Mouse (Mus musculus): ENCODE data around the gene Gm10912. TPM values are rescaled to one million over a fixed set of nuclear protein-coding genes. Genes with fewer than 3 reads are reported as not detected.

Gm10912 gene
- polyA plus RNA-seq, 1 experiment, result not detected

GRCm38 (mm10) chr2:104114898-104115297 lies 49.3 kb downstream of the Gm10912 start:
- Histone ChIP-seq H3K4me3 (ENCODE audit: insufficient read depth, low read length) (no peak overlapping the region), H3K27ac (ENCODE audit: insufficient read depth, low read length) (no peak overlapping the region), H3K4me1 (ENCODE audit: control insufficient read depth, insufficient read depth, low read length) (no peaks in the 10 kb centered on the region; the same call in 1 of the 2 replicates)
- TF ChIP-seq CTCF (IDR thresholded peaks at IDR 0.05; ENCODE audit: borderline replicate concordance, insufficient read depth, low read length) (no peak), POLR2A (IDR thresholded peaks at IDR 0.05; ENCODE audit: low read depth, low read length) (no peak)

Other genes starting within 250 kb of the Gm10912 start
- gene Lmo2, start 107.8 kb upstream of the Gm10912 start, polyA plus RNA-seq (2011; ENCODE audit: insufficient read length, low read depth, missing spikeins), result 0.84 TPM in 1 of 2 replicates, not detected in the other
- gene Fbxo3, start 38.1 kb upstream of the Gm10912 start, polyA plus RNA-seq (2011; ENCODE audit: insufficient read length, low read depth, missing spikeins), result 39.9 and 43.5 TPM in 2 replicates
- not detected in 2 replicates for gene 4931422A03Rik, start 37.5 kb upstream of the Gm10912 start, polyA plus RNA-seq (2011; ENCODE audit: insufficient read length, low read depth, missing spikeins)
- not detected in 2 replicates for gene Gm10799, start 2.7 kb downstream of the Gm10912 start, polyA plus RNA-seq (2011; ENCODE audit: insufficient read length, low read depth, missing spikeins)
- 3.4 and 3.5 TPM in 2 replicates for gene Cd59b, start 4.0 kb downstream of the Gm10912 start, polyA plus RNA-seq (2011; ENCODE audit: insufficient read length, low read depth, missing spikeins)
- gene Cd59a, start 30.0 kb downstream of the Gm10912 start, polyA plus RNA-seq (2011; ENCODE audit: insufficient read length, low read depth, missing spikeins), result 52.5 and 67.1 TPM in 2 replicates
- gene A930018P22Rik, start 56.9 kb downstream of the Gm10912 start, polyA plus RNA-seq (2011; ENCODE audit: insufficient read length, low read depth, missing spikeins), result not detected in 2 replicates